Mouse (Mus musculus): Measurements from ENCODE around the gene Elp4. TPM values are rescaled to one million over a fixed set of nuclear protein-coding genes. Genes with fewer than 3 reads are reported as not detected.

Gene Elp4
- polyA plus RNA-seq, 1 experiment from 2014 or later = 40.4 TPM

DNA sequence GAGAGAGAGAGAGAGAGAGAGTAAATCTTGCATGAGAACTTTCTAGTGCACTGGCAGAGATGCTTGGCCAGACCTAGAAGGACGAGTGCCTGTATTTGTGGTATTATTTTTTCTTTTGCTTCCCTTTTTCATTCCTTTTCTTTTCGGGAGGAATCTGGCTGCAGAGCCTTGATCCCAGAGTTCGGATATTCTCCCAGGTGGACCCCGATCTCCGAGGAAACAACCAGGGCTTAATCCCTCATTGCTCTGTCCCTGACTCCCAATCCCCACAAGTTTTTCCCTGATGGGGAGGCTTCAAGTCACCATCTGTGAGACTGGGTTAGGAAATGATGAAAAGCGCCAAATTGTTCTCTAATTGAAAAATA lies 233.7 kb downstream of the Elp4 start:
- Histone ChIP-seq H3K36me3 (ENCODE audit: control insufficient read depth, insufficient read depth, low read length) (no peaks in the 10 kb centered on the region), H3K9me3 (ENCODE audit: control insufficient read depth, low read depth, low read length) (no peaks in the 10 kb centered on the region), H3K27me3 (ENCODE audit: control insufficient read depth, insufficient read depth, low read length) (peaks cover 80% of the 10 kb centered on the region), H3K4me2 (replicated peaks; ENCODE audit: low read depth, low read length) (no peak overlapping the region), H3K4me1 (ENCODE audit: control insufficient read depth, insufficient read depth, low read length) (peaks cover 9% of the 10 kb centered on the region; the same call in 1 of the 2 replicates), H3K4me3 (ENCODE audit: low read depth, low read length) (no peak overlapping the region), H3K27ac (ENCODE audit: low read length) (no peak overlapping the region), H3K9ac (replicated peaks; ENCODE audit: low read depth, low read length) (no peak overlapping the region)
- ATAC-seq (ENCODE audit: insufficient number of reproducible peaks, insufficient read depth, low FRiP score, low read depth) = no peak
- 3% methylated on average over 6 of the region's 6 CpGs for WGBS

- no peak overlapping the region for H3K9ac ChIP-seq (replicated peaks; ENCODE audit: low read depth, low read length)
- no peak overlapping the region for H3K4me2 ChIP-seq (replicated peaks; ENCODE audit: low read depth, low read length)
- WGBS = under 1% methylated on average over 29 of the region's 29 CpGs
- no peak overlapping the region for H3K27ac ChIP-seq (ENCODE audit: low read length)
- H3K9me3 ChIP-seq (ENCODE audit: control insufficient read depth, low read depth, low read length) = no peaks in the 10 kb centered on the region
- H3K4me1 ChIP-seq (ENCODE audit: control insufficient read depth, insufficient read depth, low read length) = 0 out of 2 replicates have a peak, but pooled peaks cover 6% of the 10 kb centered on the region
- H3K4me3 ChIP-seq (ENCODE audit: low read depth, low read length) = no peak overlapping the region
- H3K27me3 ChIP-seq (ENCODE audit: control insufficient read depth, insufficient read depth, low read length) = peaks cover 80% of the 10 kb centered on the region
- no peaks in the 10 kb centered on the region for H3K36me3 ChIP-seq (ENCODE audit: control insufficient read depth, insufficient read depth, low read length)
- no peak for ATAC-seq (ENCODE audit: insufficient number of reproducible peaks, insufficient read depth, low FRiP score, low read depth)
Observed at GRCm38 (mm10) chr2:105669881-105670730, 234.3 kb downstream of the Elp4 start.

GRCm38 (mm10) chr2:105669371-105669861 lies 234.9 kb downstream of the Elp4 start:
- WGBS = under 1% methylated on average over 35 of the region's 35 CpGs

DNA sequence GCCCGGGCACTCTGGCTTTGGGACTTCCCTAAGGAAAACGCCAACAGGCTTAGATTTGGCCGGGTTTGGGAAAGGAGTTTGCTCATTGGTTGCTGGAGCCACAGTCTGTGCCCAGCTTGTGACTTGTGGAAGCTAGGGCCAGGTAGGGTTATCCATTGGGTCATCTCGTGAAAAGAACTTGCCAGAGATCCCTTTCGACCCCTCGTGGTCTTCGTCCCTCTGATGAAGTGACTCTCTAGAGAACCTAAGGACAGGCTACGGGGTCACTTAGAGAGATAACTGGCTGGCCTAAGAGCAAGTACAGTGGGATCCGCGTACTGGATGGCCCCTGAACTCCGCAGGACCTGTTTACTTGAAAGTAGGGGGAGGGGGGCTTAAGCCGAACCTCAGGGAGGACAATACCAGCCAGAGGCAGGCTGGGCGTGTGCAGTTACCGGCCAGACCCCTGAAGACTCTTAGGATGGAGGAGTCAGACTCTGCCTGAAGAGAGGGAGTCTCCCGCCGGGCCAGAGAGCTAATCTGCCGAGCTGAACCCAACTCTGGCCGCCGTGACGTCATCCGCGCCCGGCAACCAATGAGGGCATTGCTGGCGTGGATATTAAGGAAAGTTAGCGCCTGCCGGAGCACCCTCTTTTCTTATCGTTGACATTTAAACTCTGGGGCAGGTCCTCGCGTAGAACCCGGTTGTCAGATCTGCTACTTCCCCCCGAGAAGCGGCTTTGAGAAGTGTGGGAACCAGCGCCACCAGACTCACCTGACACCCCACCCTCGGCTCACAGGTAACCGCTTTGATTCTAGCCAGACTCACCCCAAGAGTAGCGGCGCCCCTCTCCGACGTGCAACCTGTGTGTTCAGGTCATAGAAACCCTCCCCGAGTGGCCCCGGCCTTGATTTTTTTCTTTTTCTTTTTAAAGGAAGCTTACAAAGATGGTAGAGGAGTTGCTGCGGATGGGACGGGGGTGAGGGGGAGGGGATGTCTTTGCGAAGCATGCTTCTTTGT lies 235.8 kb downstream of the Elp4 start, which contains the start of gene Pax6:
Pax6 (plus strand) TSS at position 630 of the 1,000 bp plus-strand sequence.
- H3K4me1 ChIP-seq (ENCODE audit: control insufficient read depth, insufficient read depth, low read length) = 0 out of 2 replicates have a peak, but pooled peaks cover 4% of the 10 kb centered on the region
- H3K36me3 ChIP-seq (ENCODE audit: control insufficient read depth, insufficient read depth, low read length) = no peaks in the 10 kb centered on the region
- H3K4me3 ChIP-seq (ENCODE audit: low read depth, low read length) = no peak within 1 kb of the TSS
- no peak within 1 kb of the TSS for H3K27ac ChIP-seq (ENCODE audit: low read length)
- no peaks in the 10 kb centered on the region for H3K9me3 ChIP-seq (ENCODE audit: control insufficient read depth, low read depth, low read length)
- H3K27me3 ChIP-seq (ENCODE audit: control insufficient read depth, insufficient read depth, low read length) = peaks cover 82% of the 10 kb centered on the region
- H3K9ac ChIP-seq (replicated peaks; ENCODE audit: low read depth, low read length) = no peak within 1 kb of the TSS
- ATAC-seq (ENCODE audit: insufficient number of reproducible peaks, insufficient read depth, low FRiP score, low read depth) = no peak
- no peak within 1 kb of the TSS; the same call in 1 of the 2 replicates for H3K4me2 ChIP-seq (replicated peaks; ENCODE audit: low read depth, low read length)
- under 1% methylated on average over 44 of the region's 44 CpGs for WGBS

More at GRCm38 (mm10) chr2:105669371-105669861, 234.9 kb downstream of the Elp4 start:
- H3K36me3 ChIP-seq (ENCODE audit: control insufficient read depth, insufficient read depth, low read length) = no peaks in the 10 kb centered on the region
- H3K4me1 ChIP-seq (ENCODE audit: control insufficient read depth, insufficient read depth, low read length) = 0 out of 2 replicates have a peak, but pooled peaks cover 4% of the 10 kb centered on the region
- no peak for ATAC-seq (ENCODE audit: insufficient number of reproducible peaks, insufficient read depth, low FRiP score, low read depth)
- H3K9me3 ChIP-seq (ENCODE audit: control insufficient read depth, low read depth, low read length) = no peaks in the 10 kb centered on the region
- H3K4me3 ChIP-seq (ENCODE audit: low read depth, low read length) = no peak overlapping the region
- H3K27me3 ChIP-seq (ENCODE audit: control insufficient read depth, insufficient read depth, low read length) = peaks cover 82% of the 10 kb centered on the region
- H3K27ac ChIP-seq (ENCODE audit: low read length) = no peak overlapping the region
- no peak overlapping the region for H3K4me2 ChIP-seq (replicated peaks; ENCODE audit: low read depth, low read length)
- H3K9ac ChIP-seq (replicated peaks; ENCODE audit: low read depth, low read length) = no peak overlapping the region

- Histone ChIP-seq H3K4me3 (ENCODE audit: low read depth, low read length) (no peak overlapping the region), H3K9ac (replicated peaks; ENCODE audit: low read depth, low read length) (no peak overlapping the region), H3K9me3 (ENCODE audit: control insufficient read depth, low read depth, low read length) (no peaks in the 10 kb centered on the region), H3K27me3 (ENCODE audit: control insufficient read depth, insufficient read depth, low read length) (peaks cover 79% of the 10 kb centered on the region), H3K4me1 (ENCODE audit: control insufficient read depth, insufficient read depth, low read length) (0 out of 2 replicates have a peak, but pooled peaks cover 4% of the 10 kb centered on the region), H3K4me2 (replicated peaks; ENCODE audit: low read depth, low read length) (no peak overlapping the region), H3K36me3 (ENCODE audit: control insufficient read depth, insufficient read depth, low read length) (no peaks in the 10 kb centered on the region), H3K27ac (ENCODE audit: low read length) (no peak overlapping the region)
- no peak for ATAC-seq (ENCODE audit: insufficient number of reproducible peaks, insufficient read depth, low FRiP score, low read depth)
- whole genome bisulfite sequencing = 2% methylated on average over 11 of the region's 11 CpGs
Observed at GRCm38 (mm10) chr2:105667626-105667950, 236.8 kb downstream of the Elp4 start.

DNA sequence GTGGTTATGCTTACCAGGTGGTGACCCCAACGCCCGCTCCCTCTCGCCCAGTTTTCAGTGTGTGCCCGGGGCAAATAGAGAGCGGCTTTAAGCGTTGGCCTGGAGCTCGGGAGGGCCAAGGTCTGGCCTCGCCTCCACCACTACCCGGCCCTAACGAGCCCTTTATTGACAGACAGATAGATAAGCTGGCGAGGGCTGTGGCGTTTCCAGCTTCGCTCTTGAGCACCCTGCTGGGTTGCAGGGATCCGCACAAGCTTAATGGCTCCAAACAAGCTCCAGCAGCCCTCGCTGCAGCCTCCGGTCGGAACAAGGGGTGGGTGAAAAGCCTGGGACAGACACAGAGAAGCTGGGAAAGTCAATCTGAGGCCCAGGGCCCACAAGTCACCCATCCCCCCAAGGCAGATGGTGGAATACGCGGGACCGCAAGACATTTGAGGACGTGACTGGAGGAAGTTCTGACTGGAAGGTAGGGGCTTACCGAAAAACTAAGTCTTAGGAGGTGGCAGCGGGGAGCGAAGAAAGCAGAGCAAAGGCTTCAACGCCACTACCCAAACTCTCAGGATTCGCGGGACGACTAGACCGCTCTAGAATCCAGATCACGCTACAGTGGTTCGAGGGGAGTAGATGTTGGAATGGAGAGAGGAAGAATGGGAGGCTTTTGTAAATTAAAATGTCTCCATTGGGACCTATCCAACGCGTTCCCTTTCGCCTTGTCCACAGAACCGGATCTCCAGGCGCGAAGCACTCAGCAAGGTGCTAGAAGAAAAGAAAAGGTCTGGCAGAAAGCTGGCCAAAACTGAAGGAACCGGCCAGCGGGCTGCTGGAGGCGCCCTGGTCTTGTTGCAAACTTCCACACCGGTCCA lies 237.4 kb downstream of the Elp4 start:
- H3K27ac ChIP-seq (ENCODE audit: low read length) = no peak overlapping the region
- peaks cover 77% of the 10 kb centered on the region for H3K27me3 ChIP-seq (ENCODE audit: control insufficient read depth, insufficient read depth, low read length)
- H3K4me3 ChIP-seq (ENCODE audit: low read depth, low read length) = no peak overlapping the region
- H3K9me3 ChIP-seq (ENCODE audit: control insufficient read depth, low read depth, low read length) = no peaks in the 10 kb centered on the region
- H3K36me3 ChIP-seq (ENCODE audit: control insufficient read depth, insufficient read depth, low read length) = no peaks in the 10 kb centered on the region
- no peak overlapping the region for H3K9ac ChIP-seq (replicated peaks; ENCODE audit: low read depth, low read length)
- ATAC-seq (ENCODE audit: insufficient number of reproducible peaks, insufficient read depth, low FRiP score, low read depth) = peak; percentile 46
- 0 out of 2 replicates have a peak, but pooled peaks cover 4% of the 10 kb centered on the region for H3K4me1 ChIP-seq (ENCODE audit: control insufficient read depth, insufficient read depth, low read length)
- under 1% methylated on average over 41 of the region's 41 CpGs for WGBS
- H3K4me2 ChIP-seq (replicated peaks; ENCODE audit: low read depth, low read length) = no peak overlapping the region

DNA sequence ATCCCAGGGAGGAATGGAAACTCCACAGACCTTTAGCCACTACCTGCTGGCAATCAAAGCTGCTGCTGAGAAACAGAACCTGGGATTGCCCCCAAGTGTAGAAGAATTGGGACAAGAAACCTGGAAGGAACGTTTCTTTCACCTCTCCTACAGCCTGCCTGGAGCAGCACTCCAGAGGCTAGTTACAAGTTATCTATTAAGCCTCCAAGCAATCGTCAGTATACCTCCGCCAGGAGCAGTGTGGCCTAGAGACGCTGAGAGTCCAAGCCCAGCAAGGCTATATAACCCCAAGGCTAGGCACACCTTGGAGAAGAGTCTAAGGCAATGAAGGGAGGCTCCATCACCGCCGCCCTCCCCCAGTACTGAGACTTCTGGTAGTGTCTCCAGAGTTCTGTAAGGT lies 238.0 kb downstream of the Elp4 start:
- Histone ChIP-seq H3K4me2 (replicated peaks; ENCODE audit: low read depth, low read length) (no peak overlapping the region), H3K27ac (ENCODE audit: low read length) (no peak overlapping the region), H3K9ac (replicated peaks; ENCODE audit: low read depth, low read length) (no peak overlapping the region), H3K4me3 (ENCODE audit: low read depth, low read length) (no peak overlapping the region), H3K4me1 (ENCODE audit: control insufficient read depth, insufficient read depth, low read length) (0 out of 2 replicates have a peak, but pooled peaks cover 4% of the 10 kb centered on the region), H3K36me3 (ENCODE audit: control insufficient read depth, insufficient read depth, low read length) (no peaks in the 10 kb centered on the region), H3K27me3 (ENCODE audit: control insufficient read depth, insufficient read depth, low read length) (peaks cover 77% of the 10 kb centered on the region), H3K9me3 (ENCODE audit: control insufficient read depth, low read depth, low read length) (no peaks in the 10 kb centered on the region)
- no peak for ATAC-seq (ENCODE audit: insufficient number of reproducible peaks, insufficient read depth, low FRiP score, low read depth)
- 5% methylated on average over 6 of the region's 6 CpGs for WGBS
